Mouse (Mus musculus): ENCODE results near the gene F5. TPM values are rescaled to one million over a fixed set of nuclear protein-coding genes. Genes with fewer than 3 reads are reported as not detected.
"Not testable (repeated sequence)": the region's sequence is repeated elsewhere in the genome, so short reads cannot be mapped to it uniquely, and the experiment has no call there.

F5 gene
- total RNA-seq, 2 experiments from 2014 or later: 0.42 to 0.52 TPM

DNA sequence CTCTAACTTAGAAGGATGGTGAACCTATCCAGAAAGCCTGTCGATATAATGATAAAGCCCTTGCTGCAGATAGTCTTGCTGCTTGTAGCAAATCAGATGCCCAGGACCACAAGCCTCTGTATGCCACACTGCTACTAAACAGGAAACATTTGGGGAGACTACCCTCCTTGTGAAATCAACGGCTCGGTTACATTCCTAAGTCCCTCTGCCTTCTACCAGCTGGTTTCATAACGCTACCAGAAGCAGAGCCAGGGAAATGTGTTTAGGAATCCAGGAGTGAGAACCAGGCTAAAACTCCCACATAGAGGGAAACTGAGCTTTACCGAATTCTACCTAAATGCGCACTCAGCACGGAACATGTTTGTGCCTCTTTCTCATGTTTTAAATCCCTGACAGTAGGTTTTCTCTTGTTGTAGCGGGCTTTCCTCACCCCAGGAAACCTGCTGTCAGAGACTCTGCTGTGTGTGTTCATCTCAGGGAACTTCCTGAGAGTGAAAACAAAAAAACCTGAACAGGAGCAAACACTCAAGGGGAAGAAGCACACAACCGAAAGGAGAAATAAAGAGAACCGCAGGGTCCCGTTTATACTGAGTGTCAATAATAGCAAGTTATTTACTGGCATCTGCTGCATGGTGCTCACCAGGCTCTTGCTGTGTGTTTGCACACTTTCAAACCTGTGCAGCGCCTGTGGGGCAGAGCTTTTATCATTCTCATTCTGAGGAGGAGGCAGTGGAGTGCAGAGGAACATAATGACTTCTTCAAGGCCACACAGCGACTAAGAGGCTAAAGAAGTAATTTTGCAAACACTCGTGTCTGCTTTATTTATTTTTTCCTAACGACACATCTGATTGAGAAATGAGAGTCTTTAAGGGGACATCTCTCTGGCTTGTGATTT lies 66.4 kb downstream of the F5 start:
- DNase-seq (ENCODE audit: low spot score in 2 of 2): peak; percentile 15 to 29
- intact Hi-C loops (cut with DNase I): no loop called here

DNA sequence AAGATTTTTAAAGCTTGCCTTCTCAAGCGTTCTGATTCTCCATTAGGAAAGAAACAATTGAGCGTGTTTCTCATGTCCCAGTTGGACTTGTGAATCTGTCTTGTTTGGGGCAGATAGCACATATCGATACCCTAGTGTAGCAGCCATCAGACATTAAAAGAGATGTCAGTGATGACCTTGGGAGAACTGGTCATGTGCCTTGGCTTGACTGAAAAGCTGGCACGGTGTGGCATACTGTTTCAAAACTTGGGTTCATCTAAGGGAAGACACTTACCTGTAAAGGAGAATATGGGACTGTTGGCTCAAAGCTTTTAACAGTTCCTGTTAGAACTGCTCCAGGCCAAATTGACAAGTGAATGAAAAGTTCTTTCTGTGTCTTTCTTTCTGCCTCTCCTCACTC lies 68.6 kb downstream of the F5 start:
- intact Hi-C loops (cut with DNase I): no loop called here
- no peak for DNase-seq (ENCODE audit: low spot score in 2 of 2)

DNA sequence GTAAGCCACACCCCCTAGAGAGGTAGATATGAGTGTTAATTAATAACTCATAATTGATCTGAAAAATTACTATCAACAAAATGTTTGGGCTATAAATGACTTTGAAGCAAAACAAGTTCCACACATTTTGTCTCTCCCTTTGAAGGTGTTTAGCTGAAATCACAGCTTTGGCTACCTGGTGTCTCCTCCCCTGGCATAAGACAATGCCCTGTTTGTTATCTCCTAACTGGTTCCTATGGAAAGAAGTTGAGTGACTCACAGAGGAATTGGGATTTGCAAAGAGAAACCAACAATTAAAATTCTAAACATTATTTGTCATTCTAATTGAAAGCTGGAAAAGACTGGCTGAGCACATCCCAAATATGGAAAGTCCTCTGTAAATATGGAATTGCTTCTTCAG lies 71.5 kb downstream of the F5 start:
- intact Hi-C loops (cut with DNase I): no loop called here

DNA sequence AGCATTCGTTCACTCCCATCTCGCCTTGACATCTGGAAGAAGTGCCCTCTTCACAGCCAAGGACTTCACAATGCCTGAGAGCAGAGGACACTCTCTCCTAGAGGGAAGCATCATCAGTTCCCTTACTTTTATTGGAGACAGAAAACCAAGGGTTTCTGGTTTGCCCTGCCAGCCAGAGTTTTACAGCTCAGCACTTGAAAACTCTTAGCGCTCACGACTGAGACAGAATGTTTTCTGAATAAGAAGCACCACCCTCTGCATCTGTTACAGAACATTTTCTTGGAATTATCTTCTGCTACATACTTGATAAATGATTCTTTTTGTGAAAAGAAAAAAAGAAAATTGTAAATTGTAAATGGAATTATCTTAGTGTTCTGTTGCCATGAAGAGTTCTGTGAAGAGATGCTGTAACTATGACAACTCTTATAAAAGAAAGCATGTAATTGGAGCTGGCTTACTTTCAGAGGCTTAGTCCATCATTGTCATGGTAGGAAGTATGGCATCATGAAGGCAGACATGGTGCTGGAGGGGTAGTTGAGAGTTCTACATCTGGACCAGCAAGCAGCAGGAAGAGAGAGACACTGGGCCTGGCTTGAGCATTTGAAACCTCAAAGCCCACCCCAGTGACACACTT lies 80.4 kb downstream of the F5 start:
- DNase-seq (ENCODE audit: low spot score in 2 of 2); intact Hi-C loops (cut with DNase I): not testable (repeated sequence)

More for the DNA sequence above, 71.5 kb downstream of the F5 start:
- DNase-seq (ENCODE audit: low spot score in 2 of 2): no peak

DNA sequence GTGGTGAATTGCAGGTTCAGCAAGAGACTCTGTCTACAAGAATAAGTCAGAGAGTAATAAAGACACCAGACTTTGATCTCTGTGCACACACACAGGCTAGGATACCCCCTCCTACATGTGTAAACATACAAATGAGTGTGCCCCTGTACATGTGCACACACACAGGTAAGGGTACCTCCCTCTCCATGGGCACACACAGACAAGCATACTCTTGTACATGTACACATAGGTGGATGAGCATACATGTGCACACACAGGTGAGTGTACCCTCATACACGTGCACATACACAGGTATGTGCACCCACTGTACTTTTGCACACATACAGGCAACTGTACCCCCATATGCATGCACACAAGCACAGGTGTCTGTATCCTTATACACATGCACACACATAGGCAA lies 81.8 kb downstream of the F5 start:
- no peak for DNase-seq (ENCODE audit: low spot score in 2 of 2)
- intact Hi-C loops (cut with DNase I): no loop called here

DNA sequence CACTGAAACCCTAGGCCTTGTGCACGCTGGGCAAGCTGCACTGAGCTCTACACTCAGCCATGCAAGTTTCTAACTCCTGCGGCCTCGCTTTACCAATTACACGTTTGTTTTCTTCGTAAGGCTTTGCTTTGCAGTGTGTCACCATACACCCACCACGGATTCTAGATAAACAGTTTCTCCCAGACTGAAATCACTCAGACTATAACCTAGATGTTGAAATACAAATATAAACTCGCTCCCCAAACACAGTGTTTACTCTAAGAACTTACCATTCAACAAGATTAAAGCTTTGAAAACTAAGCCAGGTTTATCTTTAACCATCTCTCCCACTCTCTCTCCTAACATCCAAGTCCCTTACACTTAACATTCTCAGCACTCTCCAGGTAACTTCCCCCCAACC lies 83.4 kb downstream of the F5 start:
- intact Hi-C loops (cut with DNase I): no loop called here
- no peak for DNase-seq (ENCODE audit: low spot score in 2 of 2)

DNA sequence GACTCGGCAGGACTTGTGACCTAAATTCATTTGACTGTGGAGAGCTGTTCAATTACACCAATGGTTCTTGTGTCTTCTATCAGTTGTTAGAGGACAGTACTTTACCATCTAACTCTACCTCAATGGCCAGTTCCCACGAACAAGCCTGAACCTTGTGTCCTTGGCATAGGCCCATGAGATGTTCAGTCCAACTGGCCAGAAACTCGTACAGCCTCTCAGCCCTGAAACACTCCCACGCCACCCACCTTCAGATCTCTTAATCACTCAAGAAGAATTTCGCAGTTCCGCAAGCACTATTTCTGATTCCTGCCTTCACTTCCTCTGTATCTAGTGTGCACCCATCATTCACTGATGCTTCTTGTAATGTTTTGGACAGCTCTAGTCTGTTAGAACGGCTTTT lies 84.4 kb downstream of the F5 start:
- intact Hi-C loops (cut with DNase I): no loop called here
- no peak for DNase-seq (ENCODE audit: low spot score in 2 of 2)

DNA sequence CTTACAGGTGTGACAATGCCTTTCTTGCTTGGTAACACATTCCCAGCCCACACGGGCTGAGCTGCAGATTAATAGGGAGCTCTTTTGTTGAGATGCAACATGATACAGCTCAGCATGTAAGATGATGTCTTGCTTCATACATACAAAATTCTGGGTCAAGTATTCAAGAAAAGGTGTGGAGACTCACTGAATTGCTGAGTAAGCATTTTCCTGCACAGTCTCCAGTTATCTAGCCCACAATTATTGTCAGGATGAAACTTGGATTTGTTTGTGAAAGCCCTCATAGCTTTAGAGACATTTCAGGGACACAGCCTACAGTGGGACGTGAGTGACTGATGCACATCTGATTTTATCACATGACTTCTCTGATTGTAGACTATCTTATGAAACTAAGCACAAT lies 89.9 kb downstream of the F5 start:
- intact Hi-C loops (cut with DNase I): no loop called here
- DNase-seq (ENCODE audit: low spot score in 2 of 2): no peak

DNA sequence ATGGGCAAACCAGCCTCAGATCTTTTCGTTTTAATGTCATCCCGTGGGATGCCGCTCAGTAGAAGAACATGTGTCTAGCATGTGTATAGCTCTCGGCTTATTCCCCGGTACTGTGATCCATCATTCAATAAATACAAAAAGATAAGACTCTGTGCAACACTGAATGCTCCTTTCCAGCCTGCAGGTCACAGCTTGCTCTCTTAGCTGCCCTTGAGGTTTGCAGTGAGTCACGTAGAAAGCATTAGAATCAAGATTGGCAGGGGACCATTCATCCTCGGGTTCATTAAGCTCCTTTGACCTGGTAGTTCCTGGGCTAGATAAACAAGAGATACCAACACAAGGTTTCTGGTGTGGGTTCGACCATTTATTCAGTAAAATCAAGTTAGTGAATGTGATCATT lies 91.2 kb downstream of the F5 start:
- DNase-seq (ENCODE audit: low spot score in 2 of 2): no peak
- intact Hi-C loops (cut with DNase I): no loop called here

DNA sequence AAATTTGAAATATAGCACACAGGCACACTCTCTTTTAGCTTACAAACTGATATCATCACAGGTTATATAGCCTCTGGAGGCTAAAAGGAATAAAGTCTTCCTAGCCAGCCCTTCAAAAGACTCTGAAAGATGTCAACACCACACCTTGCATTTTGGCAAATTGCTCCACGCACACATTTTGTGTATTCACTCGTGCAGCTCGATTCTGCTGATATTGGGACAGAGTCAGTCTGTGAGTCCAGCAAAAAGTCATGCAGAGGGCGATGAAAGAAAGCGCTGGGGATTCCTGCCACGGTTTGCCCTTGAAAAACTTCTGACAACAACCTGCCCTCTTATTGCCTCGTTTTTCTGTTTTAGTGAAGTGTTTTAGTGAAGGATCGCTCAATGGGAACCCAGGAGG lies 95.8 kb downstream of the F5 start:
- intact Hi-C loops (cut with DNase I): no loop called here
- DNase-seq (ENCODE audit: low spot score in 2 of 2): no peak

DNA sequence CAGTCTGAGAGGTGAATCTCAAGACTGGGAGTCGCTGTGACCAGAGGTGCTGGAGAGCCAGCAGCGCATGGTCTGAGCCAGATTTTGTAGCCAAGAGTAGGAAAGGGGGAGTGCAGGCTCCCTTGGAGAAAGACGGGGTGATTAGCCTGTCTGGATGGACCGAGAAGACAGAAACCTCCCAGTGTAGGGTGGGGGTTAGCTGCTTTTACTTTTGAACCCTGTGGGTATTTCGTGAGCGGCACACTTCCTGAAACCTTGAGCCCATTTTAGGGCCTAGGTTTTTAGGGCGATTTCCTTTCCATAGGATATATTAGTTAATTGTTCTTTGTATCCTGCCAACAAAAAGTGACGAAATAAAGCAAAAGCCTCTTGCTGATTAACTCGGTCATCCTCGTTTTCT lies 96.3 kb downstream of the F5 start:
- no peak for DNase-seq (ENCODE audit: low spot score in 2 of 2)
- intact Hi-C loops (cut with DNase I): loop anchor here (2.0 kb wide), 1 partner anchor 27 kb away; the partner anchor contains the start of gene Ccdc181

DNA sequence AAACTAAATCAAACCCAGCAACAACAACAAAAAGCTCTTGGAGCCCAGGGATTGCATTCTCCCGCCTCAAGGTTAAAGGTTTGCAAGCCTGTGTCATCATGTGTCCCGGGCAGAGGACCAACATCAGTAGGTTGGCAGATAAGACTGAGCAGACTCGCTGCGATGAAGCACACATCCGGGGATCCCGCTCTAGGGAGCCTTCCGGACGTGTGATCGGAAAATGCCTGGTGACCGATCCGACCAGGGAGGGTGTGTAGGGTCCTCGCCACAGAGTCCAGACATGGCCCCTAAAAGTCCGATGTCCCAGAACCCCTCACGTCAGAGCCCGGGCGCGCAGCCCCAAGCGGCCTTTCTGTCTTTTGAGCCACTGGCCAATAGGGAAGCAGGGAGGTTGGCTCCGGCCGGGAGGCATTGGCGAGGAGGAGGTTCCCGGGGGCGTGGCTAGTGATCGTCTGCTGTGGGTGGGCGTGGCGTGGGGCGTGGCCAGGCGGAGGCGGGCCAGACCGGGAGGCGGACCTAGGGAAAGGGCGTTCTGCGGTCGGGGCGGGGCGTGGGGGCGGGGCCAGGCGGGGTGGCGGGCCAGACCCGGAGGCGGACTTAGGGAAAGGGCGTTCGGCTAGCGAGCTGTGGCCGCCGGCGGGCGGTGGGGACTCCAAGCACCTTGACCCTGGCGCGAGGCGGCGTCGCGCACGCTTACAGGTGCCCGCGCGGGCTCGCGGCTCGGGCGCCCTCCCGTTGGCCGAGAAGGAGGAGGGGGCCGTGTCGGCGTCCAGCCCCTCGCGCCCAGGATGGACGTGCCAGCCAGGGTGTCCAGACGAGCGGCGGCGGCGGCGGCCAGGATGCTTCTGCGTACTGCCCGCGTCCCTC lies 97.1 kb downstream of the F5 start, which contains the start of gene Slc19a2:
Gene Slc19a2 (plus strand): TSS at position 582 of the 867 bp plus-strand sequence.
- intact Hi-C loops (cut with DNase I): loop anchor here (2.0 kb wide), 1 partner anchor 26 kb away; the partner anchor contains the start of gene Ccdc181
- peak; percentile 96 to 97 for DNase-seq (ENCODE audit: low spot score in 2 of 2)

DNA sequence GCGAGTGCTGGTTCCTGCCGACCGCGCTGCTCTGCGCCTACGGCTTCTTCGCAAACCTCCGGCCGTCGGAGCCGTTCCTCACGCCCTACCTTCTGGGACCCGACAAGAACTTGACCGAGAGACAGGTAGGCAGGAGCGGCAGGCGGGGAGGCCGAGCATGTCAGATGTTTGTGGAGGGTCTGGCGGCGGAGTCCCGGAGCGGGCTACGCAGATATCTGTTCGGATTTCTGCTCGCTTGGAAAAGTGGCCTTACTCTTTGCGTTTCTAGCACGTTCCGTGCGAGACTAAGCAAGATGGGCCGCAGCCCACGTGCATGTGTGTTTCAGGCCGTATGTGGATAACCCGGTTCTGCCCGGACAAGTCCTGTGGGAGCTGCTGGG lies 97.7 kb downstream of the F5 start:
- intact Hi-C loops (cut with DNase I): loop anchor here (2.0 kb wide), 1 partner anchor 25 kb away; the partner anchor contains the start of gene Ccdc181
- no peak for DNase-seq (ENCODE audit: low spot score in 2 of 2)

DNA sequence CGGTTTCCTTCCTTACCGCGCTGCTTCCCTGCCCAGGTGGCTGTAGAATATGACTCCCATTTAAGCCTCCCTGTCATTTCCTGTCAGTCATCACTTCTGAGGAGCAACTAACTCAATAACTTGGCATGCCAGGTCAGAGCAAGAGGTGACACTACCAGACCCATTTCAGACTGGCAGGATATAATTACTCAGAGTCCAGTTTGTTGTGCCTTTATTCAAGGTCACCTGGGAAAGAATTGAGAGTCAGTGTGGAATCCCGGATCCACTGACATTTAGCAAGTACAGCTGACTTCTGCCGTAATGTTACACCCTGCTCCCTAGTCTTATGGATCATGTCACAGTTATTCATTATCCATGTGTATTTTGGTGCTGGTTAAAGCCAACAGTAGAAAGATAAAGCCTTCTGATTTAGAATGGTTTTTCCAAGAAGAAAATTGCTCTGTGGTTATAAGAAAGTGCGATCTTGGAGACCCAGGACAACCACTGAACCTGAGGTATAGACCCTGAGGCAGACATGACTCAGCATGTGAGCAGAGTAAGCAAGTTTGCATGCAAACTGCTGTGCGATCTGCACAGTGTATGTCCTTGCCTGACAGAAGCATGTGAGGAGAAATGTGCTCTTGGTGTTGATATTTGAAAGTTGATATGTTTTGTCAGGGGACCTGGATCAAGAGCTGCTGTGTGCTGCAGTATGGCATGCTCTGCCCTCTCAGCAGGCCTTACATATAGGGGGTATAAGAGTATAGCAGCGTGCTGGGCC lies 98.9 kb downstream of the F5 start:
- intact Hi-C loops (cut with DNase I): no loop called here
- no peak for DNase-seq (ENCODE audit: low spot score in 2 of 2)

DNA sequence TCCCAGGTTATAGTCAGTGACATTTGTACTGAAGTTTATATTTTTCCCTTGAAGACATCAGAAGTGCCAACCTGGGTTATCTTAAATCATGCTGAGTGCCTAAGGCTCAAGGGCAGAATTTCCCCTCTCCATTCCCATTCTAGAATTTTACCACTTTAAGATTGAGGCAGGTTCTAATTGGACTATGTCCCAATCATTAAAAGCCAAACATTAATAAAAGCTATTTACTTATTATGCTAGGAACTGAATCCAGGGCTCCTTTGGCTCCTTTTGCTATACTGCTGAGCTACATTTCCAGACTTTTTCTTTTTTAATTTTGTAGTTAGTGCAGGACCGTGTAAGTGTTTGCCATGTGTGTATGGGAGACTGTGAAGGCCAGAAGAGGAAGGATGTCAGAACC lies 99.8 kb downstream of the F5 start:
- intact Hi-C loops (cut with DNase I): no loop called here
- DNase-seq (ENCODE audit: low spot score in 2 of 2): no peak

DNA sequence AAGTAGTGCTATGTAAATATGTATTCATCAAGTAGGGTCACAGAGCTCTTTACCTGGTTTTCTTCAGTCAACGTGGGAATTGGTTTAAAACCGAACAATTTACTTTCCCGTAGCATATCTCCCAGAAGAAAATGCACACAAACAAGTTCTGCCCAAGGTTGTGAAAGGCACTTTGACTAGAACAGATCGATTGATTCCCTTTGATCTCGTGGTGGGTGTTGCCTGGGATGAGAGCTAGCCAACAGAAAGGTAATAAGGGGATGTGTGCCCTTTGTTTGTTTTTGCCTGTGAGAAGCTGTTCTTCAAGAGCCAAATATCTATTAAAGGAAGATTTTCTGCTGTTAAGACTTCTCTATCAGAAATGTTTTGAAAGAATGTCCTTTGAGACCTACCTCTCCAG lies 100.9 kb downstream of the F5 start:
- intact Hi-C loops (cut with DNase I): no loop called here
- no peak for DNase-seq (ENCODE audit: low spot score in 2 of 2)

DNA sequence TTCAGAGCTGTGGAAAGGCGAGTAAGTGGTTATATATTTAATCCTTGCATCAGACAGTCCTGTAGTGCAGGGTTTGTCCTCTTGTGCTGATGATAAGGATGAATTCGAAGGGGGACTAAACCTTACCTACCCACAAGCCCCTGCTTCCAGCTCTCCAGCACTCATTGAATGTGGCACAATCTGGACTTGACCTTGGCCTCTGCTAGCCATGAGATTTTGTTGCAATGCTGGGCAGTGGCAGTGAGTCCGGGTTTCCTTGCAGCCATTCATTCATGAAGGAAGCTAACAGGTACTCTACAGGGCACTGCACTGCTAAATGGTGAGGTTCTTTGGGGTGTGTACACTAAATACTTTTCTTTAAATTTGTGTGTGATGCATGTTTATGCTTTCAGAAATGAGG lies 103.2 kb downstream of the F5 start:
- DNase-seq (ENCODE audit: low spot score in 2 of 2): no peak
- intact Hi-C loops (cut with DNase I): no loop called here

DNA sequence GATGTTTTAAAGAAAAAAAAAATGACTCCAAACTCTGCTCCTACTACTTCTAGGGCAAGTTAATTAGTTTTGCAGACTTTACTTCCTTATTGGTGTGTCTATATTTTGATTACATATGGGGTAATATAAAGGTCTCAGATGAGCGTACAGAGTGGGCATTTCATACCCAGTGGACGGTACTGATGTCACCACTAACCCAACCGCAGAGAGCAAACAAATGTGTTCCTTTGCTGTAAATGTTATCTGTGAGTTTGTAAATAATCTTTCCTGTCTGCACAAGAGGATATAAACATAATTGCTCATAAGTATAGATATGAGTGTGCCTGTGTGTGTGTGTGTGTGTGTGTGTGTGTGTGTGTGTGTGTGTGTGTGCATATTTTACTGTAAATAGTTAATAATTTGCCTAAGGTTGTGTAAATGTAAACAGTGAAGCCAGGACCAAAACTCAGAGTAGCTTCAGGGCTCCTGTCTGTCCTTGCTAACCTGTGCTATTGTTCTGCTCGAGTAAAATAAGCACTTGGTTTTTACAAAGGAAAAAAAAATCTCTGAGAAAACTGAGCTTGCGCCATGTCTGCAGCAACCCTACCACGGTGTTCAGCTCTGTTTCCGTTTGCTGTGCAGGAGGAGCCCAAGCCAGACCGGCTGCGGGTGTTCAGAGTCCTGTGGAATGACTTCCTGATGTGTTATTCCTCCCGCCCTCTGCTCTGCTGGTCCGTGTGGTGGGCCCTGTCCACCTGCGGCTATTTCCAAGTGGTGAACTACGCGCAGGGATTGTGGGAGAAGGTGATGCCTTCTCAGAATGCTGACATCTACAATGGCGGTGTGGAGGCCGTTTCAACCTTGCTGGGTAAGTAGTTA lies 108.8 kb downstream of the F5 start:
- no peak for DNase-seq (ENCODE audit: low spot score in 2 of 2)
- intact Hi-C loops (cut with DNase I): no loop called here
